Mouse (Mus musculus): ENCODE data around the gene Hpn.

GRCm38 (mm10) chr7:31106166-31106565 lies 8.9 kb downstream of the Hpn start:
- TF ChIP-seq GATA1 (IDR thresholded peaks at IDR 0.05; ENCODE audit: borderline replicate concordance, low read length): no peak
- TF ChIP-seq FLI1 (IDR thresholded peaks at IDR 0.05; ENCODE audit: low read length): no peak

All from megakaryocyte, embryonic 14.5 days (primary cell).